Mouse (Mus musculus) left cerebral cortex, adult 2 months (tissue): ENCODE measurements around the gene Tpte. TPM values are rescaled to one million over a fixed set of nuclear protein-coding genes. Genes with fewer than 3 reads are reported as not detected.
A peak's percentile ranks its signal among the peaks of the same experiment; 100 is the strongest.

Source experiments
- DNase-seq, 2 experiments: peaks; one replicate each; pipeline ENCODE4 v3.0.0; 2021 to 2022; ENCODE audit warnings: low spot score in 2 of 2, mixed read lengths in 1 of 2; ENCODE audit errors: extremely low spot score in 1 of 2
- H3K27ac ChIP-seq: fragments of 200-600 bp; 2 replicates; pipeline ENCODE4 v1.8.1; 2022
- H3K4me3 ChIP-seq: fragments of 200-600 bp; 2 replicates; pipeline ENCODE4 v1.8.1; 2022
- CTCF ChIP-seq: fragments of 200-600 bp; IDR thresholded peaks from 2 replicates; pipeline ENCODE4 v1.8.1; 2022; ENCODE audit warnings: antibody characterized with exemption, mild to moderate bottlenecking, moderate library complexity
- intact Hi-C: fragments of 180-260 bp; cut with DNase I; formaldehyde crosslinking; loops from one replicate; pipeline ENCODE4 v1.15.1; 2025
- long read RNA-seq, 2 experiments: library from polyadenylated mRNA; stranded (forward); transcript quantifications; one replicate each; pipeline ENCODE4 v2.0.0; 2021; ENCODE audit warnings: borderline mapping rate in 2 of 2
- total RNA-seq, 2 experiments: library from RNA; stranded (reverse); gene quantifications; 2 replicates each; pipeline ENCODE4 v1.2.3; 2021

Gene Tpte
- total RNA-seq, result not detected
- long read RNA-seq, experiment 1, result 0 reads
- long read RNA-seq, experiment 2, result 0 reads

GRCm38 (mm10) chr8:22282999-22283491 is at the start of gene Tpte:
Tpte (plus strand) TSS chr8:22283441.
- TF ChIP-seq CTCF, result no peak
- DNase-seq, result no peak
- no peak within 1 kb of the TSS for H3K27ac ChIP-seq
- intact Hi-C loops, result no loop called here
- no peak within 1 kb of the TSS for H3K4me3 ChIP-seq

- intact Hi-C loops, result no loop called here
- Histone ChIP-seq H3K4me3 (no peak overlapping the region), H3K27ac (no peak overlapping the region)
- TF ChIP-seq CTCF, result no peak
- no peak for DNase-seq
These were observed 40.3 kb upstream of the Tpte start for GRCm38 (mm10) chr8:22242986-22243385.

DNA sequence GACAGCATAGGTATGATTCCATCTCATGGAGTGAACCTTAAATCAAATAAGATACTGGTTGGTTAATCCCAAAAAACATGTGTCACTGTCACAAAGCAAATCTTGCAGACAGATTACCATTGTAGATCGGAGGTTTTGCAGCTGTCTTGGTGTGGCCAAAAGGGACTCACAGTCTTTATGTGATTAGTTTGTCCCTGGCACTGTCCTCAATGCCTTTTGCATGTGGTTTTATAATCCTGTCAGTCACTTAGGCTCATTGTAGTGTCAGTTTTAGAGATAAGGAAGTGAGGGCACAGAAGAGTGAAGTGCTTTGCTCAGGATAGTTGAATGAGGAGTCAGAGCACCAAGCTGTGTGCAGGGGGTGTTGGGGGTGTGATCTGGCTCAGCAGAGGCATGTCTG is 37.6 kb upstream of the Tpte start:
- no peak for TF ChIP-seq CTCF
- DNase-seq, result no peak
- intact Hi-C loops, result no loop called here
- Histone ChIP-seq H3K27ac (no peak overlapping the region), H3K4me3 (no peak overlapping the region)

DNA sequence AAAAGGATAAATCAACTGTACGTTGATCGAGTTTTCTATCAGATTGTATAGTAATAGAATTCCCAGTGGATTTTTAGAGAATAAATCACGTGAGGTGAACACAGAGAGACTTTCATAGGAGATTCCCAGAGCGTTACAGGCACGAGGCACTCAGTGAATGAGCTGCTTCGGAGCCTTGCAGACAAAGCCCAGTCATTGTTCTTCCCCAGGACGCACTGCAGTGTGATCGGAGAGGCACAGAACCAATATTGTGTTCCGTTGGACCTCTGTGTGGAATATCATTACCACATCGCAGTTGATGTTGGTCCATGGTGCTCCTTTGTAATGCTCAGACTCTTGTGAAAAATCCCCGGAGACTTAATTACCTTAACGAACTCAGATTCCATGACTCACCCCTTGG is 35.3 kb upstream of the Tpte start:
- TF ChIP-seq CTCF, result no peak
- H3K4me3 ChIP-seq, result no peak overlapping the region
- intact Hi-C loops, result no loop called here
- H3K27ac ChIP-seq, result no peak overlapping the region
- no peak for DNase-seq

DNA sequence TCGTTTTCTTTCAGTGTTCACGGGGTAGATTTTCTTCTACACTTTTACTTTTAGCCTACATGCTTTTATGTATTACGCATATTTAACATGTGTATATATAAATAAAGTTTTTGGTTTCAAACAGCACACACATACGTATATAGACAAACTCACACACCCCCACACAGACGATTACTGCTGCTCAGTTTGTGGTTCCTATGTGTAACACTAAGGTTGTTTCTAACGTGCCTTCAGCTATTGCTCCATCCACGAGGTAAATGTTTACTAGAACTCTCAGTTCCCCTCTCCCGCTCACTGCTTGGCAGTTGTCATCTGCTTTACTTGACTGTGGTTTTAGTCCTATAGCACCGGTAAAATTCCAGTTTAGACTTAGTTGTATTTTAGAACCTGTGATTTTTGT is 34.2 kb upstream of the Tpte start:
- no peak for DNase-seq
- intact Hi-C loops, result no loop called here
- Histone ChIP-seq H3K4me3 (no peak overlapping the region), H3K27ac (no peak overlapping the region)
- TF ChIP-seq CTCF, result no peak

GRCm38 (mm10) chr8:22258946-22259450 is 24.2 kb upstream of the Tpte start:
- peak overlapping the region; percentile 15; the same call in 1 of the 2 replicates for H3K27ac ChIP-seq
- intact Hi-C loops, result no loop called here

DNA sequence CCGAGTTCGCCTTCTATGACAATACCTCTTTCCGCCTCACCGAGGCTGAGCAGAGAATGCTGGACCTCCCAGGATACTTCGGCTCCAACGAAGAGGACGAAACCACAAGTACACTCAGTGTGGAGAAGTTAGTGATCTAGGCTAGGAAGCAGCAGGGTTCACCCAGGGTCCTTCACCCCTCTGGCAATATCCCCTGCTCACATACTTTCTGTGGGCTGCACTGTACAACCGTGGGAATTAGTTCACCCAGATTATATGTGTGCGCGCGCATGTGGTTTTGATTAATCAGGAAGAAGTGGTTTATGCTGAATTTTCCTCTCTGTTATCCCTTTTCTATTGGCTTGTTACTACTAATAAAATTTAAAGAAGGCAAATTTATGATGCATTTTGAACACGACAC is 23.7 kb upstream of the Tpte start:
- no peak for DNase-seq
- Histone ChIP-seq H3K4me3 (no peak overlapping the region), H3K27ac (peak overlapping the region; percentile 15; the same call in 1 of the 2 replicates)
- intact Hi-C loops, result no loop called here
- no peak for TF ChIP-seq CTCF

More at GRCm38 (mm10) chr8:22258946-22259450, 24.2 kb upstream of the Tpte start:
- TF ChIP-seq CTCF, result no peak
- H3K4me3 ChIP-seq, result no peak overlapping the region
- DNase-seq, result no peak

- no peak for DNase-seq
- intact Hi-C loops, result no loop called here
- no peak overlapping the region for H3K4me3 ChIP-seq
- TF ChIP-seq CTCF, result no peak
- H3K27ac ChIP-seq, result no peak overlapping the region; the same call in 1 of the 2 replicates
These were observed 23.0 kb upstream of the Tpte start for GRCm38 (mm10) chr8:22260091-22260722.

GRCm38 (mm10) chr8:22262267-22262666 is 21.0 kb upstream of the Tpte start:
- DNase-seq, result no peak
- intact Hi-C loops, result no loop called here
- Histone ChIP-seq H3K27ac (no peak overlapping the region), H3K4me3 (no peak overlapping the region)
- TF ChIP-seq CTCF, result no peak

GRCm38 (mm10) chr8:22264292-22264691 is 18.9 kb upstream of the Tpte start:
- no peak overlapping the region for H3K4me3 ChIP-seq
- no peak for TF ChIP-seq CTCF
- DNase-seq, result no peak
- H3K27ac ChIP-seq, result no peak overlapping the region
- intact Hi-C loops, result no loop called here

DNA sequence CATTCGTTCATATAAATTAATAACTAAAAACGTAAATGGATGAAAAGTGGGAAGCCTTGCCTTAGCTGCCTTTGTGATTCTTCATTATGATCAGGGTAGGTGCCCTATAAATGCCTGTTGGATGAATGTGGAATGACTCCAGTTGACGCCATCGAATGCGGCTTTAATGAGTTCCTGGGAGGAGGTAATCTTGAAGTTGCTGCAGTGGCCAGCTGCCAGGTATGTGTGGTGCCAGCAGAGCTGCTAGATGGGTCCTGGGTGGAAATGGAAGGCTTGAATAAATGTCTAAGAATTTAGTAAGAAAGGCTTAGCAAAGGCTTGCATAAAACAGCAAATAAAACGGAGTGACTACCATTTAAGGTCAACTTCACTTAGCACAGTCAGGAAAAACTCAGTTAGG is 18.5 kb upstream of the Tpte start:
- TF ChIP-seq CTCF, result no peak
- intact Hi-C loops, result no loop called here
- no peak for DNase-seq

GRCm38 (mm10) chr8:22265194-22265593 is 18.0 kb upstream of the Tpte start:
- DNase-seq, result no peak
- intact Hi-C loops, result no loop called here
- no peak overlapping the region for H3K27ac ChIP-seq
- H3K4me3 ChIP-seq, result no peak overlapping the region
- TF ChIP-seq CTCF, result no peak

More for the DNA sequence above, 18.5 kb upstream of the Tpte start:
- no peak overlapping the region for H3K4me3 ChIP-seq
- no peak overlapping the region for H3K27ac ChIP-seq

GRCm38 (mm10) chr8:22266809-22267208 is 16.4 kb upstream of the Tpte start:
- TF ChIP-seq CTCF, result no peak
- H3K27ac ChIP-seq, result no peak overlapping the region
- no peak overlapping the region for H3K4me3 ChIP-seq
- no peak for DNase-seq
- intact Hi-C loops, result no loop called here
